Mouse (Mus musculus) brain, adult 2 months (tissue): ENCODE data around the gene Rptor.

ENCODE experiments used
- DNase-seq: peaks from one replicate; pipeline ENCODE4 v3.0.0; 2011; ENCODE audit warnings: low read depth, low spot score

Rptor gene

GRCm38 (mm10) chr11:119650456-119650855 is 47.8 kb downstream of the Rptor start:
- no peak for DNase-seq

GRCm38 (mm10) chr11:119653336-119653735 is 50.6 kb downstream of the Rptor start:
- DNase-seq = no peak

GRCm38 (mm10) chr11:119657534-119657933 is 54.8 kb downstream of the Rptor start:
- no peak for DNase-seq

- DNase-seq = no peak
Measured at GRCm38 (mm10) chr11:119659296-119659695, 56.6 kb downstream of the Rptor start.

- DNase-seq = peak; percentile 58
Measured at GRCm38 (mm10) chr11:119661479-119661878, 58.8 kb downstream of the Rptor start.

GRCm38 (mm10) chr11:119663876-119664275 is 61.2 kb downstream of the Rptor start:
- DNase-seq = no peak

- peak; percentile 56 for DNase-seq
Measured at GRCm38 (mm10) chr11:119664678-119665307, 62.1 kb downstream of the Rptor start.

- no peak for DNase-seq
Measured at GRCm38 (mm10) chr11:119665308-119665702, 62.6 kb downstream of the Rptor start.

GRCm38 (mm10) chr11:119666567-119667108 is 63.9 kb downstream of the Rptor start:
- no peak for DNase-seq

GRCm38 (mm10) chr11:119670690-119671666 is 68.3 kb downstream of the Rptor start:
- DNase-seq = no peak

- DNase-seq = no peak
Measured at GRCm38 (mm10) chr11:119672041-119672440, 69.3 kb downstream of the Rptor start.

GRCm38 (mm10) chr11:119672775-119673174 is 70.1 kb downstream of the Rptor start:
- no peak for DNase-seq

GRCm38 (mm10) chr11:119674835-119675234 is 72.1 kb downstream of the Rptor start:
- no peak for DNase-seq

GRCm38 (mm10) chr11:119675546-119675945 is 72.8 kb downstream of the Rptor start:
- DNase-seq = no peak

GRCm38 (mm10) chr11:119676751-119677411 is 74.2 kb downstream of the Rptor start:
- peak; percentile 89 for DNase-seq

- peak; percentile 80 for DNase-seq
Measured at GRCm38 (mm10) chr11:119678427-119678826, 75.7 kb downstream of the Rptor start.

- no peak for DNase-seq
Measured at GRCm38 (mm10) chr11:119680735-119681134, 78.0 kb downstream of the Rptor start.

- no peak for DNase-seq
Measured at GRCm38 (mm10) chr11:119682285-119682684, 79.6 kb downstream of the Rptor start.

GRCm38 (mm10) chr11:119683796-119684195 is 81.1 kb downstream of the Rptor start:
- DNase-seq = no peak

GRCm38 (mm10) chr11:119685477-119685876 is 82.8 kb downstream of the Rptor start:
- peak; percentile 78 for DNase-seq

- no peak for DNase-seq
Measured at GRCm38 (mm10) chr11:119685910-119686659, 83.4 kb downstream of the Rptor start.
